Mouse (Mus musculus) embryonic fibroblast, embryonic 13.5 days (primary cell): ENCODE data around the gene Samd4b.
"Not testable (repeated sequence)": the region's sequence is repeated elsewhere in the genome, so short reads cannot be mapped to it uniquely, and the experiment has no call there.

Source experiments
- CTCF ChIP-seq: IDR thresholded peaks from 2 replicates; pipeline ENCODE4 v1.5.1; 2011; ENCODE audit warnings: mild to moderate bottlenecking, control low read depth, low read length, moderate library complexity, borderline replicate concordance; ENCODE audit not compliant: insufficient read depth
- POLR2A ChIP-seq: IDR thresholded peaks from 2 replicates; pipeline ENCODE4 v1.6.1; 2011; ENCODE audit warnings: low read depth, mild to moderate bottlenecking, control low read depth, low read length, moderate library complexity

DNA sequence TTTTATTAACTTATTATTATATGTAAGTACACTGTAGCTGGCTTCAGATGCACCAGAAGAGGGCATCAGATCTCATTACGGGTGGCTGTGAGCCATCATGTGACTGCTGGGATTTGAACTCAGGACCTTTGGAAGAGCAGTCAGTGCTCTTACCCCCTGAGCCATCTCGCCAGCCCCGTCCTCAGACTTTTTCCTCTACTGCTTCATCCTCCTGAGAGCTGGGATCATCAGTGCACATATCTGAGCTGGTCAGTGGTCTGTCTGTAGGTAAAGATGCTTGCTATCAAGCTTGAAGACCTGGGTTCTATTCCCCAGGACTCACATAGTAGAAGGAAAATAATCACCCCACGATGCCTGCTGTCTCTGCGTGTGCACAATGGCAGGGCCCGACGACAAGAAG is 210.6 kb downstream of the Samd4b start:
- not testable (repeated sequence) for TF ChIP-seq POLR2A, CTCF
